Mouse (Mus musculus) lung, adult 2 months (tissue): ENCODE results near the gene Jakmip3.

Source experiments
- CTCF ChIP-seq: fragments of 200-500 bp; IDR thresholded peaks from 2 replicates; pipeline ENCODE4 v1.5.1; 2011; ENCODE audit warnings: mild to moderate bottlenecking, low read length, control low read depth; ENCODE audit not compliant: insufficient read depth
- POLR2A ChIP-seq: fragments of 200-500 bp; IDR thresholded peaks from 2 replicates; pipeline ENCODE4 v1.6.1; 2011; ENCODE audit warnings: low read depth, mild to moderate bottlenecking, control low read depth, low read length, borderline replicate concordance; ENCODE audit errors: extremely low read depth

- TF ChIP-seq POLR2A, result no peak
- TF ChIP-seq CTCF, result no peak
Measured at GRCm38 (mm10) chr7:139017249-139017903, 76.8 kb downstream of the Jakmip3 start.
